Mouse (Mus musculus): ENCODE data around the gene Fbxw7.

GRCm38 (mm10) chr3:84850418-84850817, 35.4 kb downstream of the Fbxw7 start:
- TF ChIP-seq CTCF (IDR thresholded peaks at IDR 0.05; ENCODE audit: low read depth, low read length): no peak
- TF ChIP-seq POLR2A (IDR thresholded peaks at IDR 0.05; ENCODE audit: borderline replicate concordance, low read depth, low read length): no peak
